Mouse (Mus musculus): ENCODE measurements around the gene Snx1. TPM values are rescaled to one million over a fixed set of nuclear protein-coding genes. Genes with fewer than 3 reads are reported as not detected.

Gene Snx1
- total and polyA plus RNA-seq, 3 experiments, result 83.9 to 189 (median 113) TPM

DNA sequence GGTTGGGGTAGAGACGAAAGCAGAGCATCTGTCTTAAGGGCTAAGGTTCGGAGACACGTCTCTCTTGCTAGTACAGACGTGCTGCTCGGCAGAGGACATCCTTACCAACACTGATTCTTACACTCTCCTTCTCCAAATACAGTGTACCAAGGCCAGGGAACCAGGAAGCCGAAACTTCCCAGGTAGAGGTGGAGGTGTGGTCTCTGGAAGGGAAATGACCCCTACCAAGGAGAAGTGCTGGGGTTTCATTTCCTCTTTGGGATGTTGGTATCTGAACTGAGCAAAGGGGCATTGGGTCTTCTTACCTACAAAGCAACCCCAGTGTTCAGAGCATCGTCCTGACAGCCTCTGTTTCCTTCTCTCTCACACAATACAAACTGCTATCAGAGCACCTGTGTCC is 53.6 kb downstream of the Snx1 start:
- Histone ChIP-seq H3K27me3 (ENCODE audit: control insufficient read depth in 1 of 2, insufficient read depth in 2 of 2, low read length in 2 of 2) (no peaks in the 10 kb centered on the region), H3K79me2 (ENCODE audit: control insufficient read depth, insufficient read depth, low read length, poor library complexity) (no peaks in the 10 kb centered on the region), H3K9me3 (replicated peaks; ENCODE audit: insufficient read depth, low read length) (no peaks in the 10 kb centered on the region), H3K27ac (ENCODE audit: control insufficient read depth, low read depth, low read length) (no peak overlapping the region), H3K4me1 (ENCODE audit: control insufficient read depth in 1 of 2, insufficient read depth in 2 of 2, low read length in 2 of 2) (peaks cover 0 to 6% of the 10 kb centered on the region in 2 experiments; a peak in 2 of 4 replicates), H3K36me3 (ENCODE audit: control insufficient read depth in 1 of 2, insufficient read depth in 2 of 2, low read length in 2 of 2) (peaks cover 0 to 5% of the 10 kb centered on the region in 2 experiments; a peak in 2 of 4 replicates), H3K4me3 (ENCODE audit: control insufficient read depth in 1 of 2, insufficient read depth in 1 of 2, low read depth in 2 of 2, low read length in 2 of 2) (no peak overlapping the region), H3K9ac (ENCODE audit: control insufficient read depth, low read depth, low read length, poor library complexity, severe bottlenecking) (no peak overlapping the region)
- TF ChIP-seq UBTF (IDR thresholded peaks at IDR 0.05; ENCODE audit: borderline replicate concordance, insufficient read depth, low read depth, low read length), result no peak
- TF ChIP-seq RAD21 (IDR thresholded peaks at IDR 0.05; ENCODE audit: low read depth, low read length), result no peak
- TF ChIP-seq MYC (IDR thresholded peaks at IDR 0.05; ENCODE audit: low read depth, low read length), result no peak
- no peak for DNase-seq (ENCODE audit: low read depth, low spot score)

DNA sequence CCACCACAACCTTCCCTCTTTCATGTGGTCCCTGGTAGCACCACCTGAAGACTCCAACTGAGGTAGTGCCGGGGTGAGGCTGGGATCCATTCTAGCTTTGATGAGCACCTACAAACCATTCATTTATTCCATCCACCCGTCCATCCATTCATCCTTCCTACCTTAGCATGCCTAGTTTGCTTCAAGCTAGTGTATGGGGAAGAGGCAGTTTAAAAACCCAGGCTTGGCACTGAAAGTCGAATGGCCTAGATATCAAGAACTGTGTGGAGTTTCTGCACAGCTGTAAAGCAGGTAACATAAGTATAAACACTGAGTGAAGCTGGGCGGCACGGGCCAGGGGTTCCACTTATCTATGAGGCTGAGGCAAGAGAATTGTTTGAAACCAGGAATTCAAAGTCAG is 56.2 kb downstream of the Snx1 start:
- H3K9me3 ChIP-seq (replicated peaks; ENCODE audit: insufficient read depth, low read length), result no peaks in the 10 kb centered on the region
- no peaks in the 10 kb centered on the region for H3K79me2 ChIP-seq (ENCODE audit: control insufficient read depth, insufficient read depth, low read length, poor library complexity)
- DNase-seq (ENCODE audit: low read depth, low spot score), result peak; percentile 40
- peaks cover 0 to 5% of the 10 kb centered on the region in 2 experiments; a peak in 3 of 4 replicates for H3K36me3 ChIP-seq (ENCODE audit: control insufficient read depth in 1 of 2, insufficient read depth in 2 of 2, low read length in 2 of 2)
- no peak overlapping the region for H3K4me3 ChIP-seq (ENCODE audit: control insufficient read depth in 1 of 2, insufficient read depth in 1 of 2, low read depth in 2 of 2, low read length in 2 of 2)
- H3K27me3 ChIP-seq (ENCODE audit: control insufficient read depth in 1 of 2, insufficient read depth in 2 of 2, low read length in 2 of 2), result no peaks in the 10 kb centered on the region
- no peak overlapping the region for H3K9ac ChIP-seq (ENCODE audit: control insufficient read depth, low read depth, low read length, poor library complexity, severe bottlenecking)
- H3K27ac ChIP-seq (ENCODE audit: control insufficient read depth, low read depth, low read length), result no peak overlapping the region
- TF ChIP-seq TAL1 (IDR thresholded peaks at IDR 0.05; ENCODE audit: low read length) (no peak), SMC3 (IDR thresholded peaks at IDR 0.05; ENCODE audit: low read depth, low read length) (no peak), MYB (IDR thresholded peaks at IDR 0.05; ENCODE audit: low read depth, low read length) (no peak), CHD1 (IDR thresholded peaks at IDR 0.05; ENCODE audit: low read depth, low read length) (no peak), TBP (IDR thresholded peaks at IDR 0.05; ENCODE audit: low read depth, low read length) (no peak), ETS1 (IDR thresholded peaks at IDR 0.05; ENCODE audit: low read depth, low read length) (no peak), USF2 (IDR thresholded peaks at IDR 0.05; ENCODE audit: borderline replicate concordance in 1 of 2, insufficient read depth in 1 of 2, low read depth in 1 of 2, low read length in 2 of 2) (no peak), JUND (IDR thresholded peaks at IDR 0.05; ENCODE audit: low read depth, low read length) (no peak), MAZ (IDR thresholded peaks at IDR 0.05; ENCODE audit: low read depth, low read length) (no peak), POLR2AphosphoS2 (IDR thresholded peaks at IDR 0.05; ENCODE audit: low read length) (no peak), GATA1 (IDR thresholded peaks at IDR 0.05; ENCODE audit: low read depth, low read length) (no peak), CTCF (IDR thresholded peaks at IDR 0.05 in 2 of 3, conservative IDR thresholded peaks at IDR 0.05 in 1 of 3; ENCODE audit: control insufficient read depth in 1 of 3, insufficient read depth in 1 of 3, low read depth in 2 of 3, low read length in 3 of 3, poor library complexity in 1 of 3, severe bottlenecking in 1 of 3) (no peak), CHD2 (IDR thresholded peaks at IDR 0.05; ENCODE audit: low read length) (no peak), BHLHE40 (IDR thresholded peaks at IDR 0.05; ENCODE audit: borderline replicate concordance, low read depth, low read length) (no peak), GABPA (IDR thresholded peaks at IDR 0.05; ENCODE audit: low read depth, low read length) (no peak), EP300 (IDR thresholded peaks at IDR 0.05; ENCODE audit: low read depth in 1 of 2, low read length in 2 of 2) (no peak), ZNF384 (IDR thresholded peaks at IDR 0.05; ENCODE audit: low read depth, low read length) (no peak)
- peaks cover 0 to 6% of the 10 kb centered on the region in 2 experiments; a peak in 2 of 4 replicates for H3K4me1 ChIP-seq (ENCODE audit: control insufficient read depth in 1 of 2, insufficient read depth in 2 of 2, low read length in 2 of 2)
